Mouse (Mus musculus): ENCODE measurements around the gene Rex1bd.

The Rex1bd gene

GRCm38 (mm10) chr8:70477269-70477982 lies 29.1 kb downstream of the Rex1bd start:
- DNase-seq (ENCODE audit: low read depth, low spot score): peak; percentile 86

- DNase-seq (ENCODE audit: low read depth, low spot score): peak; percentile 100
Measured at GRCm38 (mm10) chr8:70476333-70477268, 30.0 kb downstream of the Rex1bd start, which contains the start of gene Klhl26. TSS of gene Klhl26 (minus strand) at chr8:70476968.

- no peak for DNase-seq (ENCODE audit: low read depth, low spot score)
Measured at GRCm38 (mm10) chr8:70471856-70472255, 34.7 kb downstream of the Rex1bd start.

DNA sequence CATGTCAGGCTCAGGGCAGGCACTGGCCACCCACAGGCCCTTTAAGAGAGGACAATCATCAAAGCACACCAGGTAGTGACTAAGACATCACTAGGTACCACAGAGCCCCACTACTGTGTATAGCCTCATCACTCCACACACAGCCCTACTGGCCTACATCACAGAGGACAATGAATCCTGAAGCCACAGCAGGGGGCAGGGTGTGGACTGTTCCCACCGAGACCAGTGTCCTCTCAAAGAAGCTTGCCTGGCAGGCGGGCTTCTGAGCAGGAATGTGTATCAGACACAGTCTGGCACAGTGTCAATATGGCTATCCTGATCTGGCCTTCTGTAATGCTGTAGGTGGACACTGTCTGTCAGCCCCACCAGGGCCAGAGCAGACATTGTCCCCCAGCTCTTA lies 36.6 kb downstream of the Rex1bd start:
- no peak for DNase-seq (ENCODE audit: low read depth, low spot score)

- DNase-seq (ENCODE audit: low read depth, low spot score): no peak
Measured at GRCm38 (mm10) chr8:70469295-70469916, 37.1 kb downstream of the Rex1bd start.

DNA sequence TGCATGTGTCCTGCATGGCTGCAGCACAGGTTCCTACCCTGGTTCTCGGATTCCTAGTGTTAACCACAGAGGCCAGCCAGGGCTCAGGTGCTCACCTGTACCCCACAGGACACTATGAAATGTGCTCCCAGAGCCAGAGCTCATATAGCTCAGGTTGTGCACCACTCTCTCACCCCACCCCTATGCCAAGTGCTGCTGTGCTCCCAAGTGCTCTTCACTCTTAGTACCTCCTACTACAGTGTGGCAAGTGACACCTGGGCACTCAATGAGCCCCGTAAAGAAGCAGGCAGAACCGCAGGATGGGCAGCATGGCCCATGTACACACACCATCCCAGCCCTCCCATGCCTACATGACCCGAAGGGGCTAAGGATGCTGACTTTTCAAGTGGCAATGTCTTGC lies 37.8 kb downstream of the Rex1bd start:
- DNase-seq (ENCODE audit: low read depth, low spot score): no peak

DNA sequence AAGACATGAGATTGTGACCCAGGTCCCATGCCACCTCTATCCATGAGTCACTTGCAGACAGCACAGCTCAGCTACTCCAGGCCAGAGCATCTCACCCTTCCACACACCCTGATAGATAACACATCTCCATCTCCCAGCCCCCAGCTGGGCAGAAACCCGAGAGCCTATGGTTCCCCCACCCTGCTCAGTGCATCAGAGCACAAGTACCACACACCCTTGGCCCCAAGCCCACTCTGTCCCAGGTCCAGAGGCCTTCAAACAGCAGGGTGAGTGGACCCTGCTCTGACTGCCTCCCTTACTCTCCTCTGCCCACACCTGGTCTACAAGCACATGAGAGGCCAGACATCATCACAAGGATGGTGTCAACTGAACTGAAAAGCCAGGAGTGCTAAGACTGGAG lies 38.6 kb downstream of the Rex1bd start:
- no peak for DNase-seq (ENCODE audit: low read depth, low spot score)

DNA sequence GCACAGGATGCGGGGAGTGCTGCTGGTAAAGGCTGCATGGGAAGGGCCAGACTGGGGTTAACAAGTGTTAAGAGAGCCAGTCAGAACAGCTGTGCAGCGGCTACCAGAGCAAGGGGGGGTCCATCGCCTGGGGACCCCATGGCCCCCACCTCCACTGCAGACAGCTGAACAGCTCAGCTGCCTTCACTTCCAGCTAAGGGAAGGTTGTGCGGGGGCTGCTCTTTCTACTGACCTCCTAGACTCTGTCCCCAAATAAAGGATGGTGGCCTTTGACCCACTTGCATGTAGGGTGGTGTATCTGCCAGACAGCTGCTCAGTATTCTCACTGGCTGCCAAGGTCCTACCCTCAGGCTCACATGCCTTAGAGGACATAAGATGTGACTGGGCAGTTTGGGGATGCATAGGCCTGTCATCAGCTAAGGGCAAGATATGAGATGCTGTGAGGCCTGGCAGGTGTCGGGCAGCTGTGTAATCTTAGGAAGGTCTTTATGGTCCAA lies 39.3 kb downstream of the Rex1bd start:
- no peak for DNase-seq (ENCODE audit: low read depth, low spot score)

DNA sequence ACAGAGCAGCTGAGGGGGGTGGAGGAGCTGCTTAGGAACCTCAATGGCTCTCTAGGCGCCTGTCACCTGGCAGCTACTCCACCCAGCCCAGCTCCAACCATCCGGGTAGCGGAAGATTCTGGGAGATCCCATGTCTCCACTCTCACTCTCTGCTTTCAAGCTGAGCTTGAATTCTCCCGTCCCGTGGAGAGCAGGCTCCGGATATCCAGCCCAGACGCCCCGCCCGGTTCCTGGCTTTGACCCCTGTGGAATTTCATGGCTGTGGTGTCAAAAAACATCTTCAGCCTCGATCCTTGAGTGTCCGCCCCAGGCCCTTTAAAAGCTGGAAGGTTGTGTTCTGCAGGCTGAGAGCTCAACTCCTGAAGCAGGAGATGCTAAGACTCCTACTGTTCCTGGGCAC lies 39.8 kb downstream of the Rex1bd start:
- DNase-seq (ENCODE audit: low read depth, low spot score): peak; percentile 49

GRCm38 (mm10) chr8:70466305-70466704 lies 40.2 kb downstream of the Rex1bd start:
- no peak for DNase-seq (ENCODE audit: low read depth, low spot score)

DNA sequence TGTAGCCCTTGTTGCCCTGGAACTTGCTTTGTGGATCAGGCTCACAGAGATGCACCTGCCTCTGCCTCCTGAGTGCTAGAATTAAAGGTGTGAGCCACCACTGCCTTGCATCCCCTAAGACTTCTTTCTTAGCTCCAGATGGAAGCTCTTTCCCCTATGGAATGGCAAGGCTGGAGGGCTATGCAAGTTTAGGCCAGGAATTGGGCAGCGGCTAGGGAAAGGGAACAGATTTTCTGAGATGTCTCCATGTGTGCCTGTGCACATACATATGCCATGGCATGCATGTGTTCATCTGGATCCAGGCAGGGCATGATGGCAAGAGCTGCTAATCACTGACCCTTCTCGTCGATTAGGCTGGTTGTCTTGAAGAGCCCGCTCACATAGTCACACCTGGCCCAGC lies 40.9 kb downstream of the Rex1bd start:
- no peak for DNase-seq (ENCODE audit: low read depth, low spot score)

- DNase-seq (ENCODE audit: low read depth, low spot score): no peak
Measured at GRCm38 (mm10) chr8:70464162-70464561, 42.4 kb downstream of the Rex1bd start.

DNA sequence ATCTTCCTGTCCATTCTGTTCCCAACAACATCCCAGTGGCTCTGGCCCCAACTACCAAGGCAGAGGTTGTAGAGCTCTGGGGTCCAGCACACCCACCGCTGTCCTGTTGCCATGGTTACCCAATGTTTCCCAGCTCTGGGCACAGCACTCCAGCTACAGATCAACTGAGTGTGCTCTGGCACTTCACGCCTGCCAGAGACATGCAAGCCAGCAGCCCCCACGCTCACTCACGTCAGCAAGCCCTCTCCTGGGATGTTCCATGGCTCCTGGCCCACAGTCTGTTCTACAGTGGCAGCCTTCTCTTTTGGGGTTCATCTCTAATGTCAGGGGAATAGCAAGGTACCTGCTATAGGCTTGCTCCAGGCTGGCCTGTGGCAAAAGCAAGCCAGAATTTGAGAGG lies 43.2 kb downstream of the Rex1bd start:
- DNase-seq (ENCODE audit: low read depth, low spot score): no peak

DNA sequence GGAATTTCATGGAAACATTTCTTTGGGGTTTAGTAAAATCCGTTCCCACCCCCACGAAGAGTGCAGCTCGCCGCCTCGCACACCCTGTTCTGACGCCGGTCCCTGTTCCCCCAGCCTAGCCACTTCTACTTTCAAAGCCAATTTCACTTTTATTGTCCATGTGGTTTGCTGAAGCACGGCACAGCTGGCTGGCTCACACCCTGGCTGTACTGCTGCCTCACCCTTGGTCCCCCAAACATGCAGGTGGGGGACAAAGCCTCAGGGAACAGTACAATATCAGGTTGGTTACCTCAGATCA lies 44.1 kb downstream of the Rex1bd start:
- no peak for DNase-seq (ENCODE audit: low read depth, low spot score)

- DNase-seq (ENCODE audit: low read depth, low spot score): peak; percentile 90
Measured at GRCm38 (mm10) chr8:70461765-70462515, 44.6 kb downstream of the Rex1bd start.

DNA sequence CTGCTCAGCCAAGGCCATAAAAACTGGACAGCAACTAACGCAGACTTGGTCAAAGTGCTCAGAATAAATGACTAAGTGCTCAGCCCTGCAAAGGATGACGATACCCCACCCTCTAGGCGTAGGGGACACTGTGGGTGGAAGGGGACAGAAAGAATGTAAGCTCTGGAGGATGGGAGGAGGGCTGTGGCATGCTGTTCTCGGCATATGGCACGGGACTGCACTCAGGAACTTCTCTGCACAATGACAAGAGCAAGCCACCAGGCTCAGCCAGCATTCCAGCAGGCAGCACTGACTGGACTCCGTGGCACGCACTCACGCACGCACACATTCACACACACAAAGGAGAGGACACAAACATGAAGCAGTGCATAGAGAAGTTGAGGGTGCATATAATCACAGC lies 45.9 kb downstream of the Rex1bd start:
- DNase-seq (ENCODE audit: low read depth, low spot score): peak; percentile 72

- no peak for DNase-seq (ENCODE audit: low read depth, low spot score)
Measured at GRCm38 (mm10) chr8:70460199-70460598, 46.4 kb downstream of the Rex1bd start.

DNA sequence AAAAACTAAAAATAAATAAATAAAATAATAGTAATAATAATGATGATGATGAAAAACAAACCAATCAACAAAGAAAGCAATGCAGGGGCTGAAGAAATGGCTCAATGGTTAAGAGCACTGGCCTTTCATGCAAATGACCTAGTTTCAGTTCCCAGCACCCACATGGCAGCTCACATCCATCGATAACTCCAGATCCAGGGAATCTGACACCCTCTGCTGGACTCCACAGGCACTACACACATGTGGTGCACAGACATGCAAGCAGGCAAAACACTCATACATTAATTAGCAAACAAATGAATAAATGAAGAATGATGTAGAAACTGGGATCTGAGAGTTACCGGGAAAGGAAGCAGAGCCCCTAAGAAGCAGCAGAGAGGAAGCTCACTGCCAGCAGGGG lies 46.9 kb downstream of the Rex1bd start:
- DNase-seq (ENCODE audit: low read depth, low spot score): no peak

- DNase-seq (ENCODE audit: low read depth, low spot score): peak; percentile 62
Measured at GRCm38 (mm10) chr8:70458462-70458861, 48.1 kb downstream of the Rex1bd start.

DNA sequence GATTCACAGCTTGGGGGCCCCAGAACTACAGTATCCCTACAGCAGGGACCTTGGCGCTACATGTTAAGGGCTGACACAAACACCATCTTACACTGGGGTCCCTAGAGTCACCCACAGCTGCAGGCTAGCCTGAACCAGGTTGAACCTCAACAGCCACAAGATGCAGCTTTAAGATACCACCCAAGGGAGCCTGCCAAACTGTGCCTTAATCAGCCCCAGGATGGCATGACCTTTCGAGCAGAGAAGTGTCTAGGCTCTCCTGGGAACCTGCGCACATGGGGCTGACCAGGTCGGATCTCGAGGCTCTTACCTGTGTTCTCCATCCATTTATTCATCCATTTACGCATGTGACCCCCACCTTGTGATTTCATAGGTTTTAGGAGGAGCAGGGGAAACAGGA lies 48.7 kb downstream of the Rex1bd start:
- DNase-seq (ENCODE audit: low read depth, low spot score): no peak

- DNase-seq (ENCODE audit: low read depth, low spot score): no peak
Measured at GRCm38 (mm10) chr8:70456996-70457395, 49.6 kb downstream of the Rex1bd start.
